Mouse (Mus musculus) hindlimb bud, embryonic 11.5 days (tissue): ENCODE results near the gene Rph3a.
"Not testable (repeated sequence)": the region's sequence is repeated elsewhere in the genome, so short reads cannot be mapped to it uniquely, and the experiment has no call there.

Experiments
- DNase-seq: peaks from one replicate; pipeline ENCODE4 v3.0.0-alpha.2; 2012; ENCODE audit warnings: low read depth, low spot score; ENCODE audit errors: extremely low spot score

Gene Rph3a

DNA sequence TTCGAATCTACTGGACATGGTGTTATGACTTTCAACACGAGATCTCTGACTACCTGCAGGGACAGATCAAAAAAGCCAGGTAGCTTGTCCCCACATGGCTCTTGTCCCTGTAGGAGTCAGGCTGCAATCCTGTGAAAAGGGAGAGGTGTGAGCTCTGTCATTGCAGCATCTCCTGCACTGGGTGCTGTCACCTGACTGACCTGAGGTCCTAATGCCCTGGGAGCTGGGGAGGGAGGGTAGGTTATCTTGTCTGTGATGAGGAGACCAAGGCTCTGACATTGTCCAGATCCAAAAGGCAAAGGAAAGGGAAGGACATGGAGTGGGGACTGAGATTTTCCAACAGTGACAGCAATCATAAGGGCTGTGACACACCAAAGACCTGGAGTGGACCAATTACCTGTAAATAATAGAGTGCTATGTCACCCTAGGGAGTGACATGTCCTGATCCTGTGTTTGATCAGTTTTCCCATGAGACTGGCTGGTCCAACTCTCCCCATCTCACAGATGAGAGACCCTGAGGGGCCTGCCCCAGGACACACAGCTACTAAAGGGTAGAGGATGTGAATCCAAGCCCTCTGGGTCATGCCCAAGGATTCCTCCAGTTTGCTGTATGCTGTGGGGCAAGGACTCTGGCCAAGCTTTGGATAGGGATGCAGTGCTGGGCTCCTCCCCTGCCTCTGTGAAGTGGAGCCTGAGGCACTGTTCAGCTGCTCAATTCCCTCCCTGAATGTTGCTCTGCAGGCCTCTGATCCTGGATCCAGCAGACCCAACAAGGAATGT lies 90.5 kb downstream of the Rph3a start:
- DNase-seq = not testable (repeated sequence)

DNA sequence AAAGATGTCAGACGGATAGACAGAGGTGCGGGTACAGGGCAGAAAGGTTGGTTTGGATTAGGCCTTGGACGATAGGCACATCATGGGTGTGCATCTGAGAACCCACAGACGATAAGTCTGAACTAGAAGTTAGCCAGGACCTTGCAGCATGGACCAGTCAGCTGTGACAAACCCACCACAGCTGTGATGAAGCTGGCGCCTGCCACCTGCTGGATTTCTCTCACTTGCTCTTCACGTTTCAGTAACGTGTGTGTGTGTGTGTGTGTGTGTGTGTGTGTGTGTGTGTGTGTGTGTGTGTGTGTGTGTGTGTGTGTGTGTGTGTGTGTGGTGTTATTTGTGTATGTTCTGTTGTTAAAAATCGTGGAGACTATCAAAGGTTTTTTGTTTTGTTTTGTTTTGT lies 95.7 kb downstream of the Rph3a start, which contains the start of gene Oas1d:
Oas1d (plus strand) TSS at position 333 of the 400 bp plus-strand sequence.
- DNase-seq = not testable (repeated sequence)

DNA sequence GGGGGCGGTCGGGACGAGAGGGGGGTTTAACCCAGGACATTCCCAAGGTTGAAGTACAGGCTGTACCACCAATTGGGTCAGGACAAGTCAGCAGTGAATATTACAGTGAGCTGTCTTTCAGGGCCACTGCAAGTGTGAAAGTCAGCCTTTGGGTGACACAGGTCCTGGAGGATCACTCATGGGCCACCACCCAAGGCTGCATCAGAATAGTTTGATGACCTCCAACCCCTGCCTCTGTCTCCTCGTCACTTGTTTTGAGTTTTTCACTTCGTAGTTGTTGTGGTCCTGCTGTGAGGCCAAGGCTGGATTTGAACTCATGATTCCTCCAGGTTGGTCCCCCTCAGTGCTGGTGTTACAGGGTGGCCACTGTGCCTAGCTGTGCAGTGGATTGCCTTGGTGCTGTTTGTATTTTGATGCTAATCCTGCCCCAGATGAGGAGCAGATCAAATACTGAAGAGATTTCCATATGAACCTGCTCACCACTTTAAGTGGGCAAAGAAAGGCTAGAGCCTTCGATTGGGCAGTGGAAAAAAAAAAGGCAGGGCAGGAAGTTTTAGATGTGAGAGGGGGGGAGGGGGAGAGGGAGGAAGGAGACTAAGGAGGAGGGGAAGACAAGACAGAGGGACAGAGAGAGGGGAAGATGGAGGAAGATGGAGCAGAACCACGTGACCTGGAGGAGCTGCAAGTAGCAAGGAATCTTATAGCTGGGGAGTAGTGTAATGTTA lies 101.5 kb downstream of the Rph3a start:
- no peak for DNase-seq

DNA sequence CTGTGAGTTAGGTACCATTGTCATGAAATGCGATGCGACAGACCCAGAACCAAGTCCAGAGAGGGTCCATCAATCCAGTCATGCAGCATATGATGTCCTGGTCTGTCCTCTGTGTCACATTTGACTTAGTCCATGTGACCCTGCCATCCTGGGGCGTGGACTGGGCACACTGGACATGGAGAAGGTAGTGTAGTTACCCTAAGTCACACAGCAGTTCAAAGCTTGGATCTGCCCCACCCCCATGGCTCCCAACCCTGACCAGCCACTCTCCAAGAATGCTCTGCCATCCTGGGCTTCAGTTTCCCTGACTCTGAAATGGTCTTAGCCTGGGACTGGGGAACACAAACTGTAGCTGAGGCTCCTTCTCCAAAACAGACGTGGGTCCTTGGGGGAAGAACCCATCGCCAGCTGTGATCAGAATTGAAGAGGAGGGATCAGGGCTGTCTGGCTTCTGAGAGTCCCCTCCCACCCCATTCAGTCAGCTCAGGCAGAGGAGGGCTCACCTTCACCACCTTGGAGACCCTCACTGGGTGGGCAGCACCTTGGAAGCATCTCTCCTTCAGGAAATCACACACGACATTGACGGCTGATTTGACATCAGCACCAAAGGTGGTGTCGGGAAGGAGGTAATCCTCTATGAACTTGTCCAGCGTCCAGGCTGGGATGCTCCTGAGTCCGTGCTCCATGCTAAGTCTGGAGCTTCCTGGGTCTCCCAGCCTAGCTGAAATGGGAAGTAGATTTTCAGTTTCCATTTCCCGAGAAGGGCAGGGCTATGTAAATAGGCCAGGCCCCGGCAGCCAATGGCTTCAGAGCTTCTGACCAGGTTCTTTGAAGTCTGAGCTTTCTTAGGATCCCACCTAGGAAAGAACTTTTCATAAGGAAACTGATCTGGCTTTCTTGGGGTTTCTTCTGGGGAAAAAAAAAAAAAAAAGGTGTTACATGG lies 102.8 kb downstream of the Rph3a start, which contains the start of gene Oas1a:
Oas1a (minus strand) TSS at position 731 of the 943 bp plus-strand sequence.
- DNase-seq = not testable (repeated sequence)

DNA sequence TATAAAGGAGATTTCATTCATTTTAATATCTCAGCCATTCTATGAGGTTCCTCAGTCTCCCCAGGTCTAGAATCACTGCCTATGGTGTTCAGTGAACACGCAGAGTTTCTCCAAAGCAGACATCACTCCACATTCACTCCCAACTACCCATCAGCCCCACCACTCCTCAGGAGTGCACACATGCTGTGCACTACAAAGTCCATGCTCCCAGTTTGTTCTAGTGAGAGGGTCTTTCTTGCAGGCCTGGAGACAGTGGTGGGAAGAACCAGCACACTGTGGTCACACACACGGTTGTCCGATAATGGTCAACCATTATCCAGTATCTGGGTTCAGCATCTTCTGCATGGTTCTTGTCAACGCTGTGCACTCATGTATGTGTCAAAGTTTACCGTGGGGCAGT lies 107.8 kb downstream of the Rph3a start:
- no peak for DNase-seq

DNA sequence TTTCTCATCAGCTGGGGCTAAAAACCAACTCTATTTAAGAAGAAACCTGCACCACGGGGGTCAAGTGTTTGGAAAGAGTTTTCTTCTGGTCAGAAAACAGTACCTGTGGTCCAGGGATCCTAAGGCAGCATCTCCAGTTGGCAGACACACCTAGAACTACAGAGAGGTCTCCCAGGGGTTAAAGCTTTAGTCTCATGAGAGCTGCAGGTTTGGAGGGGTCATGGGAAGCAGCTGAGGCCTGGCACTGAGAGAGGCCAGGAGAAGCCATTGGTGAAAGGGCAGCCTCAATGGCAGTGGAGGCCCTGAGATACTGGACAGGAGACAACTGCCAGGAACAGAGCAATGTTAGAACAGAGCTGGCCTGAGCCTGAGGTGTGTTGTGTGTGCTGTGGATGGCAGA lies 109.2 kb downstream of the Rph3a start:
- DNase-seq = no peak

DNA sequence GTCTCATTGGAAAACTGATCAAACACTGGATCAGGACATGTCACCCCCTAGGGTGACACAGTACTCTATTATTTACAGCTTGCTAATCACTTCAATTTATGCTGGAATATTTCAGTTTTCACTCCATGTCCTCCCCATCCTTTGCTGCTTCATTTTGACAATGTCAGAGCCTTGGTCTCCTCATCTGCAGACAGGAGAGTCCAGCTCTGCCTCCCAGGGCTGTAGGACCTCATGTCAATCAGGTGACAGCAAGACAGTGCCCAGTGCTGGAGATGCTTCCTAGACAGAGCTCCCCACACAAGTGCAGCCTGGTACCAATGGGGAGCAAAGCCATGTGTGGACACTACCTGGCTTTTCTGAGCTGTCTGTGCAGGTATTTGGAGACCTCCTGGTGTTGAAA lies 111.2 kb downstream of the Rph3a start:
- DNase-seq = no peak

DNA sequence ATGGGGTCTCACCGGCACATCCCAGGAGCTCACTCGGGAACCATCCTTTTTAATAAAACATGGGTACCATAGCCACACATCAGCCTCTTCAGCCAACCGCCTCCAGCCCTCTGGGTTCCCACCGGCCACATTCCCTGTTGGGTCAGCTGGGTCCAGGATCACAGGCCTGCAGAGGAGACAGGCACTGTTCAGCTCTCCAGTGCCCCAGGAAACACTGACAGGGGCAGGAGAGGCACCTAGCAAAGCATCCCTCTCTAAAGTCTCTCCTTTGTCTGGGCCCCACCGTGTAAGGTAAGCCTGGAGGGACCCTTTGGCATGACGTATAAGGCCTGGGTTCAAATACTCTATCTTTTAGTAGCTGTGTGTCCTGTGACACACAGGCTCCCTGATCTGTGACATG lies 111.6 kb downstream of the Rph3a start:
- DNase-seq = no peak

DNA sequence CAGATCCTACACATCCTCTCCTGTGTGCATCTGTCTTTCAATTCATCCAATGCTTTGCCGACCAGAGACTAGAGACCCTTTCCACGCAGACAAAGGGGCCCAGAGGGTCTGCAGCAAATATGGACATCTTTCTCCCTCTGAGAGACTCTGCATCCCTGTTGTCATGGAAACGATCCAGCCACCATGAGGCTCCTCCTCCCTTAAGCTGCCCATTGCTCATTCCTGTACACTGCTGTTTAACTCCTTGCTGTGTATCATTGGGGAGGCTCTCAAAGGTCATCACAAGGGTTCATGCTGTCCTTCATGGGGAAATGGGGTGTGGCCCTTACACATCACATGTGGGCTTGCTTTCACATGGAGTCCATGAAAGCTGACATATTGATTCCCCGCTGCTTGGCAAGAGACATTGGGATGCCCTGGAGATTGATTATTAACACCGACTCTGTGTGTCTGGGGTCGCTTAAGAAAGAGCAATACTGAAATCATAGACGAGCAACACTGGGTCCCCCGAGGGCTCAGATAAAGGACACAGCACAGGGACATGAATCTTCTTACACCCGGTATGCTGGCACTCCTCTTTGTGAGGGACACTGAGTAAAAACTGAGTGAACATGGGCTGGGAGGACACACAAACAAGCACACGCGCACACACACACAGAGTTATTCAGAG lies 114.5 kb downstream of the Rph3a start:
- no peak for DNase-seq

DNA sequence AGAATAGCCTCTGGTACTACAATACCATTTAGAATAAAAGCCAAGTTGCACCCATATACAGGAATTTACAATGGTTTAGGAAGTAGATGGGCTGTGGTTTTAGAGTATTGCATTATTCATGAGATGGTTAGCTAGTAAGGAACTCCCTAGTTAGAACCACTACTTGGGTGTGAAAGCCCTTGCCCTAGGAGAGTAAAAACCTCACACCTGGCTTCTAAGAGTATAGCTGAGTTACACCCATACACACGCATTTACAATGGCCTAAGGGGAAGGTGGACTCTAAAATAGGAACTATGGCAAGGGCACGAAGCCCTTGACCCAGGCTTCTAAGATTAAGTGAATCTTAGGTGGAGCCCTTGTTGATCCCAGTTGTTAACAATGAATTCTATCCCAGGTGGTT lies 115.2 kb downstream of the Rph3a start:
- DNase-seq = not testable (repeated sequence)

DNA sequence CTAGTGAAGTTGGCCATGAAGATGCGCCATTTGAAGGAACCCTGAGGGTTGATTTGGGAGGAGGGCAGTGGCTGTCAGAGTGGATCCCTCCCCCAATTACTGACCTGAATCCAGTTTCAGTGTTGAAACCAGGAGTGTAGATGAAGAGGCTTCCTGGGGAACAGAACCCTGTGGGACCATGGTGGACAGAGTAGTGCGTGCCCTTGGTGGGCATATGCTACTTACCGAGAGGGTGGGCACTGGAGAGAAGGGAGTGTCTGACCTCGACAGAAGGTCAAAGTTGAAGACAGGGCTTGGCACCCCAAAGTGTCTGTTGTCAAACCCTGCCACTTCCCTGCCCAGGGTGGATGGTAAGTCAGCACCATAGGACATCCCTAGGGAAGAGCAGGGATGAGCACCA lies 116.0 kb downstream of the Rph3a start:
- DNase-seq = not testable (repeated sequence)

DNA sequence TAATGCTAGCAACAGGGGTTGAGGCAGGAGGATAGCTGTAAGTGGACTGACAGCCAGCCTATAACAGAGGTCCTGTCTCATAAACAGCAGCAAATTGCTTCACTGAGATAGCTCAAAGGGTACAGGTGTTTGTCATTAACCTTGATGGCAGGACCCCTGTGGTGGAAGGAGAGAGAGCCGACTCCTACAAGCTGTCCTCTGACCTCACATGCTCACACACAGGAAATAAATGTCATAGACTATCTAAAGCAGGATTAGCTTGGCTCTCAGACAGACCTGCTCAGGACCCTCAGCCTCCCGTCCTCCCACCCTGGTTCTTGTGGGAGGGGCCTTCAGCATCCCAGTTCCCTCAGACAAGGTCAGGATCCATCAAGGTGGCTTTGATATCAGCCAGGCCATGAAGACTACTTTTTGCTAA lies 117.6 kb downstream of the Rph3a start:
- DNase-seq = no peak

DNA sequence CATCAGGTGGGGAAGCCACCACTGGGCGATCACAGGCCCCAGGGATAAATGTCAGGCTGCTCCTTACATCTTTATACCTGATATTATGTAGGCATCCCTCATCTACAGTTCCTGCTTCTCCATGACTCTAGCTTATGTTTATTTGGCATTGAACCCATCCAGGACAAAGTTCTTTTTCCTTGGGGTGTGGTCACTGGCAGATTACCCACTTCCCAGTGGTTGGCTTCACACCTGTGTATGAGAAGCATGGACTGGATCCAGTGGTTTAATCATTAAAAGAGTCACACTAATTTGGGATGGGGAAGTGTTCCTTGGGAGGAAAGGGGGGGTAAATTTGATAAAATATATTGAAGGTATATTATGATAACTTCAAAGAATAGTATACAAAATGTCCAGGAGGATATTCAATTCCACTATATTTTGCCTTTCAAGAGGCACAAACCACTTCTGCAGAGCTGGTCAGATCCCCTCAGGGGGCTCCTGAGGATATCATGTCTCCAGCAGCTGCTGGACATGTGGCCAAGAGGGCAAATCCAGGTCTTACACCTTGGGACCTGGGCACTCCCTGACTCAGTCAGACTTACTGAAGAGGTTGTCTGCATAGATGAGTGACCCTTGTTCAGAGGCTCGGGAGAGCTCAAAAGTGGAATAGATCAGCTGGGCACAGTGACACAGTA lies 118.2 kb downstream of the Rph3a start:
- not testable (repeated sequence) for DNase-seq

DNA sequence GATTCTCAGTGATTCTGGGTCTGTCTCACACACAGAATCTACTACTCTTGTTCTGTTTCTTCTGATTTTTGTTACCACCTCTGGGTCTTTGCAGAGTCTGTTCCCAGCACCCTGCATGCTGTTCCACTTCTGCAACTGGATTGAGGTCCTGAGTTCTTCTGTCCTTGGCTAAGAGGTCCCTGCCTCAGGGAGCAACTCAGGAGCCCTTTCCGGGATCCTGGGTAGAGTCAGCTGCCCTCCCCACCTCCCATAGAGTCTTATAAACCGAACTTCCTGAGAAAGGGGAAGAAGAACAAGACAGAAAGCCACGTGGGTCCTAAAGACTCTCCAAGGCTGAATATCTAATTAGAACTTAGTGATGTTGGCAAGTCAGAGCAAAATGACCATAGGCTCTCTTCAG lies 118.9 kb downstream of the Rph3a start:
- DNase-seq = no peak
